Mouse (Mus musculus) hematopoietic multipotent progenitor cell, adult 10-12 weeks (in vitro differentiated cells): Measurements from ENCODE around the gene Nmur2. TPM values are rescaled to one million over a fixed set of nuclear protein-coding genes. Genes with fewer than 3 reads are reported as not detected.

Experiments used
- polyA plus RNA-seq: library from polyadenylated mRNA; stranded (reverse); fragments of >175 nt; gene quantifications from 2 replicates; pipeline ENCODE4 v1.2.3, GENCODE M21; 2012; ENCODE audit warnings: low replicate concordance

Gene Nmur2
- polyA plus RNA-seq: 0.03 TPM in 1 of 2 replicates, not detected in the other

DNA sequence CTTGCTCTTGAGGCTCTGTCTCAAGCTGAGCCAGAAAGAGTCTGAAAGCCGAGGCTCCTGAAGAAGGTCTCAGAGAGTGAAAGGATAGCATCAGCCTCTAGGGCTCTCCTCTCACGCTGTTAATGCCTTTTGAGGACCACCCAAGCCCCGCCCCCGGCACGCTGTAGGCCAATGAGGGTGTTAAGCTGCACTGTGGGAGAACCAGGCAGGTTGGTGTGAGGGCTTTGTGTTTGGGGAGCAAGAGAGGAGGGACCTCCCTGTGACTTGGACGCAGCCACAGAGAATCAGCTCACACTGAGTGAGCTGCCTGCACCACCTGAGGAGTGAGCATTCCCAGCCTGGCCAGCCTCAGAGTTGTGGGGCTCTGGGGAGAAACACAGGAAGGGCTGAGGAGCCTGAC is at the start of gene Nmur2:
Gene Nmur2 (minus strand): TSS at position 94 of the 400 bp plus-strand sequence.

